In genomic region chr5:144383936-144384335, GRCm38 (mm10) we compare ENCODE assay signal across 13 mouse cellular contexts. TPM values are rescaled to one million over a fixed set of nuclear protein-coding genes. Genes with fewer than 3 reads are reported as not detected.
DNase-seq lines count a peak whose midpoint lies in the region; ATAC-seq and TF ChIP-seq lines count a peak whose summit lies in the region.
"Had no signal": no experiment of that assay in that cellular context is flagged by ENCODE, and none has a peak within 500 bp of the region (broad histone marks: within the 10 kb centered on the region; RNA-seq: fewer than 3 reads in every experiment).

No protein-coding gene starts in this region.

- no peak for TF ChIP-seq EP300 in liver, postnatal 0 days (IDR thresholded peaks at IDR 0.05; ENCODE audit: low read depth)

- H3K9me3 ChIP-seq in liver, postnatal 0 days (ENCODE audit: low read length), result peaks cover 2% of the 10 kb centered on the region; the same call in 1 of the 2 replicates
- H3K9me3 ChIP-seq in liver, embryonic 12.5 days (replicated peaks), result no peaks in the 10 kb centered on the region
- H3K9me3 ChIP-seq in limb, embryonic 10.5 days (replicated peaks), result no peaks in the 10 kb centered on the region
- H3K9me3 ChIP-seq: heart, embryonic 15.5 days had no signal

- no peak overlapping the region for H3K4me3 ChIP-seq in cerebellum, adult 2 months (replicated peaks; ENCODE audit: insufficient read depth, low read depth, low read length)
- no peak overlapping the region for H3K4me3 ChIP-seq in liver, postnatal 0 days (ENCODE audit: low read depth, low read length)
- no peak overlapping the region for H3K4me3 ChIP-seq in liver, embryonic 12.5 days
- no peak overlapping the region for H3K4me3 ChIP-seq in limb, embryonic 10.5 days
- H3K4me3 ChIP-seq: heart, embryonic 15.5 days; myocyte had no signal

- no peaks in the 10 kb centered on the region for H3K4me1 ChIP-seq in cerebellum, adult 2 months (ENCODE audit: control insufficient read depth, insufficient read depth, low read length)
- no peaks in the 10 kb centered on the region for H3K4me1 ChIP-seq in liver, postnatal 0 days (ENCODE audit: insufficient read depth)
- no peaks in the 10 kb centered on the region for H3K4me1 ChIP-seq in liver, embryonic 12.5 days
- no peaks in the 10 kb centered on the region for H3K4me1 ChIP-seq in limb, embryonic 10.5 days
- H3K4me1 ChIP-seq: heart, embryonic 15.5 days had no signal

- no peak overlapping the region for H3K27ac ChIP-seq in cerebellum, adult 2 months (ENCODE audit: insufficient read depth, low read length)
- H3K27ac ChIP-seq in liver, postnatal 0 days (ENCODE audit: low read depth), result no peak overlapping the region
- no peak overlapping the region for H3K27ac ChIP-seq in liver, embryonic 12.5 days
- H3K27ac ChIP-seq in limb, embryonic 10.5 days, result no peak overlapping the region
- H3K27ac ChIP-seq: heart, embryonic 15.5 days; macrophage had no signal

- TF ChIP-seq POLR2A in cerebellum, adult 2 months (IDR thresholded peaks at IDR 0.05; ENCODE audit: borderline replicate concordance, insufficient read depth, low read length), result no peak

- H3K4me2 ChIP-seq in liver, postnatal 0 days (ENCODE audit: low read depth, low read length), result no peak overlapping the region
- H3K4me2 ChIP-seq in liver, embryonic 12.5 days, result no peak overlapping the region
- H3K4me2 ChIP-seq: heart, embryonic 15.5 days had no signal

- ATAC-seq in liver, postnatal 0 days, result no peak
- no peak for ATAC-seq in liver, embryonic 12.5 days
- ATAC-seq in megakaryocyte progenitor cell, adult 5-6 weeks (replicated peaks; ENCODE audit: poor library complexity), result peak; percentile 42; the same call in 1 of the 2 replicates
- ATAC-seq: inflammation-experienced regulatory T-cells, adult 6 months had no signal

- H3K36me3 ChIP-seq in liver, postnatal 0 days (replicated peaks; ENCODE audit: insufficient read depth, low read length), result no peaks in the 10 kb centered on the region
- H3K36me3 ChIP-seq in liver, embryonic 12.5 days, result no peaks in the 10 kb centered on the region
- no peaks in the 10 kb centered on the region for H3K36me3 ChIP-seq in limb, embryonic 10.5 days
- H3K36me3 ChIP-seq: heart, embryonic 15.5 days had no signal

- no peak overlapping the region for H3K9ac ChIP-seq in liver, postnatal 0 days (replicated peaks)
- H3K9ac ChIP-seq in liver, embryonic 12.5 days, result no peak overlapping the region
- H3K9ac ChIP-seq: heart, embryonic 15.5 days had no signal

- no peaks in the 10 kb centered on the region for H3K27me3 ChIP-seq in cerebellum, adult 2 months (ENCODE audit: control insufficient read depth, insufficient read depth, low read length)
- H3K27me3 ChIP-seq in liver, postnatal 0 days (ENCODE audit: insufficient read depth, low read length), result no peaks in the 10 kb centered on the region
- no peaks in the 10 kb centered on the region for H3K27me3 ChIP-seq in liver, embryonic 12.5 days (replicated peaks)
- H3K27me3 ChIP-seq in limb, embryonic 10.5 days (ENCODE audit: low read depth, poor library complexity, severe bottlenecking), result no peaks in the 10 kb centered on the region
- H3K27me3 ChIP-seq: heart, embryonic 15.5 days had no signal

- peak; percentile 22; the same call in 1 of the 2 replicates for TF ChIP-seq CTCF in cerebellum, adult 2 months (IDR thresholded peaks at IDR 0.05; ENCODE audit: borderline replicate concordance, insufficient read depth, low read depth, low read length)
- peak; percentile 64 for TF ChIP-seq CTCF in liver, postnatal 0 days (IDR thresholded peaks at IDR 0.05; ENCODE audit: low read depth)

- WGBS in cerebellum, adult 2 months, result 72% methylated on average over 3 of the region's 3 CpGs
- WGBS in liver, postnatal 0 days (ENCODE audit: insufficient replicate concordance), result 68% methylated on average over 3 of the region's 3 CpGs
- WGBS in liver, embryonic 12.5 days (ENCODE audit: insufficient replicate concordance), result 41% methylated on average over 3 of the region's 3 CpGs
- WGBS in limb, embryonic 10.5 days, result 66% methylated on average over 3 of the region's 3 CpGs

- DNase-seq in cerebellum, adult 2 months, result no peak
- no peak for DNase-seq in cerebellum, adult 18-20 months
- no peak for DNase-seq in liver, postnatal 0 days
- DNase-seq in ES-CJ7 (ENCODE audit: low read depth, low spot score), result peak; percentile 56
- DNase-seq in limb, embryonic 10.5 days (ENCODE audit: low spot score), result no peak
- DNase-seq in kidney, adult 11 months, result no peak
- DNase-seq: gastrocnemius, postnatal 10 days had no signal

RNA-seq across cellular contexts. Expression of gene Baiap2l1, which starts 26.0 kb away (rescaled TPM):
- 0.34 and 1.0 TPM in 2 replicates for polyA plus RNA-seq in cerebellum, adult 2 months (2012; rRNA removed)
- 12.3 and 13.3 TPM in 2 replicates for polyA plus RNA-seq in liver, postnatal 0 days (2015; fragmentation: Nextera tagmentation; extraction: Ambion mirVana)
- 4.6 and 5.4 TPM in 2 replicates for polyA plus RNA-seq in liver, embryonic 12.5 days (2016; fragmentation: Nextera tagmentation; extraction: Ambion mirVana)
- not detected in 2 replicates for total RNA-seq in megakaryocyte progenitor cell, adult 5-6 weeks (2015)
- total RNA-seq in megakaryocyte progenitor cell, adult 5-6 weeks (2017), result not detected in 2 replicates
- polyA plus RNA-seq in limb, embryonic 10.5 days (2016; fragmentation: Nextera tagmentation; extraction: Ambion mirVana), result 5.4 and 5.5 TPM in 2 replicates
